In genomic region chr16:77760926-77761347, GRCm38 (mm10) we compare ENCODE assay signal across 11 mouse cellular contexts.
A peak's percentile ranks its signal among the peaks of the same experiment; 100 is the strongest.
DNase-seq lines count a peak whose midpoint lies in the region; ATAC-seq and TF ChIP-seq lines count a peak whose summit lies in the region.
"Had no signal": no experiment of that assay in that cellular context is flagged by ENCODE, and none has a peak within 500 bp of the region (broad histone marks: within the 10 kb centered on the region; RNA-seq: fewer than 3 reads in every experiment).

No protein-coding gene starts in this region.

- TF ChIP-seq CTCF in layer of hippocampus, adult 2 months (conservative IDR thresholded peaks at IDR 0.05) = no peak
- TF ChIP-seq CTCF in stomach, postnatal 0 days (IDR thresholded peaks at IDR 0.05; ENCODE audit: low read depth) = no peak

- H3K9me3 ChIP-seq in stomach, embryonic 14.5 days (ENCODE audit: control insufficient read depth, low read depth, low read length) = no peaks in the 10 kb centered on the region
- no peaks in the 10 kb centered on the region for H3K9me3 ChIP-seq in stomach, postnatal 0 days (ENCODE audit: control insufficient read depth, low read length)
- no peaks in the 10 kb centered on the region for H3K9me3 ChIP-seq in hindbrain, embryonic 15.5 days

- peak overlapping the region; percentile 93 for H3K27ac ChIP-seq in layer of hippocampus, adult 2 months
- H3K27ac ChIP-seq in stomach, embryonic 14.5 days (ENCODE audit: low read length) = peak overlapping the region; percentile 2; the same call in 1 of the 2 replicates
- H3K27ac ChIP-seq in stomach, postnatal 0 days (replicated peaks) = no peak overlapping the region
- peak overlapping the region; percentile 88 for H3K27ac ChIP-seq in hindbrain, embryonic 15.5 days (replicated peaks)

- peak; percentile 42; the same call in 1 of the 2 replicates for ATAC-seq in stomach, embryonic 14.5 days (ENCODE audit: insufficient number of reproducible peaks, insufficient read depth, low FRiP score, low read depth)
- ATAC-seq in stomach, postnatal 0 days (ENCODE audit: low FRiP score, low TSS enrichment) = no peak
- 0 out of 2 replicates have a peak, but pooled peaks have one; percentile 27 for ATAC-seq in hindbrain, embryonic 15.5 days (ENCODE audit: low FRiP score, low read depth)

- no peaks in the 10 kb centered on the region for H3K27me3 ChIP-seq in stomach, embryonic 14.5 days (ENCODE audit: control insufficient read depth, insufficient read depth, low read length)
- H3K27me3 ChIP-seq in stomach, postnatal 0 days (ENCODE audit: control insufficient read depth, insufficient read depth, low read length) = no peaks in the 10 kb centered on the region
- H3K27me3 ChIP-seq in hindbrain, embryonic 15.5 days = no peaks in the 10 kb centered on the region
- H3K27me3 ChIP-seq: megakaryocyte, embryonic 14.5 days had no signal

- no peak overlapping the region for H3K4me3 ChIP-seq in layer of hippocampus, adult 2 months
- no peak overlapping the region for H3K4me3 ChIP-seq in stomach, embryonic 14.5 days (ENCODE audit: low read depth, low read length)
- no peak overlapping the region for H3K4me3 ChIP-seq in stomach, postnatal 0 days (ENCODE audit: low read depth, low read length)
- H3K4me3 ChIP-seq in hindbrain, embryonic 15.5 days = no peak overlapping the region
- H3K4me3 ChIP-seq: megakaryocyte, embryonic 14.5 days had no signal

- WGBS in stomach, embryonic 14.5 days = 46% methylated on average over 4 of the region's 4 CpGs
- WGBS in stomach, postnatal 0 days = 30% methylated on average over 4 of the region's 4 CpGs
- WGBS in hindbrain, embryonic 15.5 days = 65% methylated on average over 4 of the region's 4 CpGs

- TF ChIP-seq EP300 in stomach, postnatal 0 days (optimal IDR thresholded peaks at IDR 0.05) = no peak

- H3K9ac ChIP-seq in stomach, embryonic 14.5 days (replicated peaks; ENCODE audit: low read depth, low read length) = no peak overlapping the region
- no peak overlapping the region for H3K9ac ChIP-seq in stomach, postnatal 0 days (ENCODE audit: low read length)
- H3K9ac ChIP-seq in hindbrain, embryonic 15.5 days = no peak overlapping the region

- no peaks in the 10 kb centered on the region for H3K36me3 ChIP-seq in stomach, embryonic 14.5 days (ENCODE audit: control insufficient read depth, insufficient read depth, low read length)
- H3K36me3 ChIP-seq in stomach, postnatal 0 days (ENCODE audit: control insufficient read depth, insufficient read depth, low read length) = no peaks in the 10 kb centered on the region
- no peaks in the 10 kb centered on the region for H3K36me3 ChIP-seq in hindbrain, embryonic 15.5 days

- H3K4me2 ChIP-seq in stomach, embryonic 14.5 days (replicated peaks; ENCODE audit: low read depth, low read length) = no peak overlapping the region
- no peak overlapping the region for H3K4me2 ChIP-seq in stomach, postnatal 0 days (replicated peaks; ENCODE audit: low read depth)
- peak overlapping the region; percentile 46; the same call in 1 of the 2 replicates for H3K4me2 ChIP-seq in hindbrain, embryonic 15.5 days

- H3K4me1 ChIP-seq in stomach, embryonic 14.5 days (ENCODE audit: control insufficient read depth, insufficient read depth, low read length) = no peaks in the 10 kb centered on the region
- H3K4me1 ChIP-seq in stomach, postnatal 0 days (replicated peaks; ENCODE audit: control insufficient read depth, insufficient read depth) = no peaks in the 10 kb centered on the region
- peaks cover 21% of the 10 kb centered on the region for H3K4me1 ChIP-seq in hindbrain, embryonic 15.5 days (replicated peaks)
- H3K4me1 ChIP-seq: megakaryocyte, embryonic 14.5 days had no signal

- DNase-seq in layer of hippocampus, adult 2 months (ENCODE audit: low spot score in 2 of 2) = peak in 1 of 2 experiments; percentile 3
- DNase-seq in layer of hippocampus, adult 11-12 months (ENCODE audit: low spot score) = no peak
- DNase-seq in stomach, postnatal 0 days (ENCODE audit: low spot score) = no peak
- DNase-seq in urinary bladder, postnatal 36 days (ENCODE audit: low spot score in 2 of 2) = no peak
- DNase-seq in adrenal gland, adult 2 months = no peak
- no peak for DNase-seq in adrenal gland, postnatal 4 days (ENCODE audit: low spot score in 2 of 2)
- DNase-seq: adrenal gland, adult 8-10 months; thymus, postnatal 25 days had no signal
